Mouse (Mus musculus) heart, adult 2 months (tissue): Measurements from ENCODE around the gene Pitpnc1. TPM values are rescaled to one million over a fixed set of nuclear protein-coding genes. Genes with fewer than 3 reads are reported as not detected.
A peak's percentile ranks its signal among the peaks of the same experiment; 100 is the strongest.

Source experiments
- DNase-seq, 2 experiments: peaks; one replicate each; pipeline ENCODE4 v3.0.0; 2021
- H3K27ac ChIP-seq: fragments of 200-600 bp; 2 replicates; pipeline ENCODE4 v1.8.1; 2022
- H3K27me3 ChIP-seq: fragments of 200-500 bp; 2 replicates; pipeline ENCODE4 v1.6.1; 2012; ENCODE audit warnings: mild to moderate bottlenecking, low read length, inconsistent platforms, mixed read lengths; ENCODE audit not compliant: control insufficient read depth, insufficient read depth
- H3K36me3 ChIP-seq: fragments of 200-500 bp; 2 replicates; pipeline ENCODE4 v1.6.1; 2012; ENCODE audit warnings: low read length, inconsistent platforms; ENCODE audit not compliant: control insufficient read depth, insufficient read depth
- H3K4me1 ChIP-seq: fragments of 200-500 bp; 2 replicates; pipeline ENCODE4 v1.6.1; 2011; ENCODE audit warnings: low read length; ENCODE audit not compliant: control insufficient read depth, insufficient read depth
- H3K4me3 ChIP-seq: fragments of 200-600 bp; 2 replicates; pipeline ENCODE4 v1.8.1; 2022
- H3K79me2 ChIP-seq: fragments of 200-500 bp; replicated peaks from 2 replicates; pipeline ENCODE4 v1.6.1; 2012; ENCODE audit warnings: mild to moderate bottlenecking, inconsistent platforms, low read length, moderate library complexity, mixed read lengths; ENCODE audit not compliant: control insufficient read depth, insufficient read depth
- H3K9ac ChIP-seq: fragments of 200-500 bp; 2 replicates; pipeline ENCODE4 v1.6.1; 2012; ENCODE audit warnings: low read depth, mild to moderate bottlenecking, control low read depth, inconsistent platforms, low read length, mixed read lengths
- CTCF ChIP-seq: fragments of 200-600 bp; IDR thresholded peaks from 2 replicates; pipeline ENCODE4 v1.8.1; 2022; ENCODE audit warnings: antibody characterized with exemption, mild to moderate bottlenecking, moderate library complexity
- EP300 ChIP-seq: fragments of 200-500 bp; IDR thresholded peaks from 2 replicates; pipeline ENCODE4 v1.6.1; 2011; ENCODE audit warnings: low read depth, low read length, control low read depth; ENCODE audit not compliant: insufficient read depth
- POLR2A ChIP-seq: fragments of 200-500 bp; IDR thresholded peaks from 2 replicates; pipeline ENCODE4 v1.6.1; 2011; ENCODE audit warnings: mild to moderate bottlenecking, low read depth, low read length, control low read depth; ENCODE audit not compliant: insufficient read depth
- WGBS: fragments of 180-500 bp; shearing (Covaris S2); methylation state at CpG from one replicate; pipeline ENCODE4 v1.1.7; 2018; 5-methylcytosine and 5-hydroxymethylcytosine counted together
- intact Hi-C: fragments of 180-260 bp; cut with DNase I; formaldehyde crosslinking; loops from one replicate; pipeline ENCODE4 v1.15.1; 2025
- polyA plus RNA-seq: library from polyadenylated mRNA; depleted of rRNA; stranded (reverse); fragments of >200 nt; gene quantifications from 2 replicates; pipeline ENCODE4 v1.2.3, GENCODE M21; 2012
- total RNA-seq, 2 experiments: library from RNA; stranded (reverse); gene quantifications; 2 replicates each; pipeline ENCODE4 v1.2.3; 2021

Pitpnc1 gene
- total and polyA plus RNA-seq, 3 experiments = 22.7 to 68.1 (median 66.4) TPM

DNA sequence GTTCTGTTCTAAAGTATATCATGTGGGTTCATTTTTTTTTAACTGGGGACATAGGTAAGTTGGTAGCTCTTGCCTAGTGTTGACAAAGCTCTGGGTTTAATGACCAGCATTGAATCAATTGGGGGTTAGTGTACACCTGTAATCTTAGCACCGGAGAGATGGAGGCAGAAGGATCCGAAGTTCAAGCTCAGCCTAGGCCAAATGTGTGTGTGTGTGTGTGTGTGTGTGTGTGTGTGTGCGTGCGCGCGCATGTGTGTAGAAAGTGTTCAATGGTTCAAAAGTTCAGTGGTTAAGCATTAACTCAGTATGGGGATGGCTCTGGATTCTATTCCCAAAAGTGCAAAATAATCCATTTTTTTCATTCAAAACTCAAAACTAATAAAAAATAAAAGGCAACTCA lies 93.2 kb downstream of the Pitpnc1 start:
- H3K79me2 ChIP-seq = no peaks in the 10 kb centered on the region; the same call in none of the 2 replicates
- H3K27ac ChIP-seq = peak overlapping the region; percentile 51; the same call in 1 of the 2 replicates
- DNase-seq = no peak
- TF ChIP-seq EP300 = no peak
- TF ChIP-seq POLR2A = no peak
- no peak for TF ChIP-seq CTCF
- peaks cover 14% of the 10 kb centered on the region for H3K4me1 ChIP-seq
- H3K4me3 ChIP-seq = no peak overlapping the region
- H3K27me3 ChIP-seq = no peaks in the 10 kb centered on the region
- H3K9ac ChIP-seq = no peak overlapping the region
- intact Hi-C loops = loop anchor here (5.0 kb wide), 1 partner anchor 35 kb away; no protein-coding TSS in a partner anchor
- 98% methylated on average over 6 of the region's 6 CpGs for WGBS
- H3K36me3 ChIP-seq = no peaks in the 10 kb centered on the region

DNA sequence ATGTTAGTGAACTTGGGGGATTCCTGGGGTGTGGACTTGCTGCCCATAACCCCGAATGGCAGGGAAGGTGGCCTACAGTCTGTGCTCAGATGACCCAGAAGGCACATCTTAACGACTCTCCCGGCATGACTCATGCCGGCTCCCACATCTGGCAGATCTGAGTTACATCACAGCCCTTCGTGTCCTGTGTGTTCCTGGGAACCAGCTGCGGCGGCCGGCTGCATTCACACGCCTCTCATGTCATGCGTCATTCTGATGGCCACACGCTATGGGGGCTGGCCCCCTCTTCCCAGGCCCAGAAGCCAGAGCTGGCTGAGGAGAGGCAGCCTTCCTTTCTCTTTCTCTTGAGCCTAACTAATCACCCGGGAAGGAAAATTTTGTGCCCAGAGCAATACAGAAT lies 94.2 kb downstream of the Pitpnc1 start:
- Histone ChIP-seq H3K79me2 (no peaks in the 10 kb centered on the region; the same call in none of the 2 replicates), H3K9ac (no peak overlapping the region), H3K4me3 (peak overlapping the region; percentile 19), H3K36me3 (0 out of 2 replicates have a peak, but pooled peaks cover 2% of the 10 kb centered on the region), H3K27me3 (no peaks in the 10 kb centered on the region), H3K4me1 (peaks cover 16% of the 10 kb centered on the region), H3K27ac (peak overlapping the region; percentile 51)
- 44% methylated on average over 12 of the region's 12 CpGs for WGBS
- TF ChIP-seq CTCF (no peak), EP300 (0 out of 2 replicates have a peak, but pooled peaks have one; percentile 63)
- intact Hi-C loops = loop anchor here (5.0 kb wide), 1 partner anchor 34 kb away; no protein-coding TSS in a partner anchor
- DNase-seq = peak; percentile 78 to 85

DNA sequence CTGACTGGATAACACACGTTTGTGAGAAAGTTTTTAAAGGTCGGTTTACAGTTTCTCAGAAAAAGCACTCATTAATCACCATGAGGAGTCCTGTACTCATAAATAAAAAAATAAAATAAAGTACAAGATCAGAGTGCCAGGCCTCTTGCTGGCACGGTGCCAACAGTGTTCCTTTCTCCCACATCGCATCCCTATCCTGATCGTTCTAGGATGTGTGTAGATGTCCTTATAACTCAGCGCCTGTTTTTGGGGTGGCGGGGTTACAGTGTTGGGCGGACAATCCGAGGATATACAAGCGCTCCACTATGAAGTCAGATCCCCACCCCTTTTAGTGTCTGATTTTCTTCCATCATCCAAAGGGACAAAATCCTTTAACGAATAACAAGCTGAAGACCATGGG lies 94.7 kb downstream of the Pitpnc1 start:
- no peak for DNase-seq
- Histone ChIP-seq H3K27me3 (no peaks in the 10 kb centered on the region), H3K4me3 (no peak overlapping the region), H3K27ac (peak overlapping the region; percentile 51), H3K4me1 (peaks cover 18% of the 10 kb centered on the region), H3K79me2 (no peaks in the 10 kb centered on the region; the same call in none of the 2 replicates), H3K36me3 (peaks cover 3% of the 10 kb centered on the region; the same call in 1 of the 2 replicates), H3K9ac (no peak overlapping the region)
- 73% methylated on average over 11 of the region's 11 CpGs for WGBS
- intact Hi-C loops = loop anchor here (2.0 to 5.0 kb wide), 2 partner anchors 15 to 34 kb away; no protein-coding TSS in a partner anchor
- TF ChIP-seq CTCF (no peak), POLR2A (no peak), EP300 (no peak)

DNA sequence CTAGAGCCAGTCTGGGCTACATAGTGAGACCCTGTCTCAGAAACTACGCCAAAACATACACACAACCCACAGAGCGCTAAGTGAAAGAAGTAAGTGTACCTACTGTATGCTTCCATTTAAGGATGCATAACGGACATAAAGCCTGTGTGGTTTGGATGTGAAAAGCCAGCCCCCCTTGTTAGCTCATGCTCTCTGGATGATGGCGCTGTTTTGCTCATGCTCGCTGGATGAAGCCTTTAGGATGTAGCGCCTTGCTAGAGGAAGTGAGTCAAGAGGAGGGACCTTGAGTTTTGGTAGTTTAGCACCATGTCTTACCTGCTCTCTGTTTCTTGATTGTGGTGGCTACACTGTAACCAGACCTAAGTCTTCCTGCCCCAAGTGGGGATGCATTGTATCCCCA lies 96.9 kb downstream of the Pitpnc1 start:
- 93% methylated on average over 6 of the region's 6 CpGs for WGBS
- no peaks in the 10 kb centered on the region for H3K27me3 ChIP-seq
- no peak overlapping the region for H3K9ac ChIP-seq
- no peaks in the 10 kb centered on the region; the same call in none of the 2 replicates for H3K79me2 ChIP-seq
- no peak overlapping the region for H3K27ac ChIP-seq
- peaks cover 3% of the 10 kb centered on the region; the same call in 1 of the 2 replicates for H3K36me3 ChIP-seq
- DNase-seq = no peak
- H3K4me1 ChIP-seq = peaks cover 12% of the 10 kb centered on the region
- no peak overlapping the region for H3K4me3 ChIP-seq
- intact Hi-C loops = no loop called here
- no peak for TF ChIP-seq POLR2A

DNA sequence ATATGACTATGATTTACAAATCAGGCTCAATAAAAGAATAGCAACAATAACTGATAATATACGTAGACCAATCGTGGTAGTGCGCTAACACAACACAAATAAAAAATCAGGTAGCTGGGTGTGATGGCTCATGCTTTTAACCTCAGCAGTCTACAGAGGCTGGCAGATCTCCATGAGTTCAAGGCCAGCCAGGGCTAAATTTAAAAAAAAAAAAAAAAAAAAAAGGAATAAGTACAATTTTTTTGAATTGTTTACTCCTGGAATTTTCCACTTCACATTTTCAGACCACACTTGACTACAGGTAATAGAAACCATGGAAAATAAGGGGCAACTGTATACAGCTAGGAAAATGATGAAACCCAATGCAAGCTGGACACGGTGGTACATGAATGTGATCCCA lies 97.3 kb downstream of the Pitpnc1 start:
- Histone ChIP-seq H3K79me2 (no peaks in the 10 kb centered on the region; the same call in none of the 2 replicates), H3K36me3 (peaks cover 3% of the 10 kb centered on the region; the same call in 1 of the 2 replicates), H3K4me3 (no peak overlapping the region), H3K27ac (no peak overlapping the region), H3K27me3 (no peaks in the 10 kb centered on the region), H3K9ac (no peak overlapping the region), H3K4me1 (peaks cover 12% of the 10 kb centered on the region)
- TF ChIP-seq POLR2A (no peak), EP300 (no peak), CTCF (no peak)
- no peak for DNase-seq
- intact Hi-C loops = no loop called here
- 97% methylated on average over 4 of the region's 4 CpGs for WGBS

DNA sequence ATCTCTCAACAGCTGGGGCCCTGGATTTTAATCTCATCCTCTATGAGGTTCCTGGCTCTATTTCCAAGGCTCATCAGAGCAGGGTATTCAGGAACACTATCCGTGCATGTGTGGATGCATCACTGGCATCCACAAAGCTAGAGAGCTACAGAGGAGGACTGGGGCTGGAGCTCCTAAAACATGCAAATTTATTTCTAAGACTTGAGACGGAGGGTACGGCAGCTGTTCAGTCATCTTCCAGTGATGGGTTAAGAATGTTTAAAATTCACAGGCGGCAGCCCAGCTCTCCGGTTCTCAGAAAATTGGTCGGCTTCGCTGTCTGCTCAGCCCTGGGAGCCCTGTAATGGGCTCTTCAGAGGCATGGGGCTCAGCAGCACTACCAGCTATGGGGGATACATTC lies 97.8 kb downstream of the Pitpnc1 start:
- Histone ChIP-seq H3K27ac (no peak overlapping the region), H3K4me1 (peaks cover 12% of the 10 kb centered on the region), H3K27me3 (no peaks in the 10 kb centered on the region), H3K36me3 (peaks cover 3% of the 10 kb centered on the region; the same call in 1 of the 2 replicates), H3K9ac (no peak overlapping the region), H3K79me2 (no peaks in the 10 kb centered on the region; the same call in none of the 2 replicates), H3K4me3 (no peak overlapping the region)
- no peak for DNase-seq
- TF ChIP-seq POLR2A (no peak), CTCF (no peak), EP300 (no peak)
- WGBS = 90% methylated on average over 7 of the region's 7 CpGs
- intact Hi-C loops = no loop called here
